Mouse (Mus musculus) erythroid progenitor cell, adult 5-6 weeks (primary cell): ENCODE data around the gene Hormad2. TPM values are rescaled to one million over a fixed set of nuclear protein-coding genes. Genes with fewer than 3 reads are reported as not detected.

ENCODE experiments used
- ATAC-seq: replicated peaks from 2 replicates; pipeline ENCODE4 v1.8.0; 2016; ENCODE audit warnings: moderate number of reproducible peaks, mild to moderate bottlenecking, moderate TSS enrichment, inconsistent platforms; ENCODE audit not compliant: poor library complexity, low FRiP score, severe bottlenecking
- total RNA-seq, 2 experiments: library from RNA; stranded (forward) in 1 of 2; stranded (reverse) in 1 of 2; fragments of 150-400 nt in 1 of 2; fragments of 186-747, 209-891 nt in 1 of 2; gene quantifications; 2 replicates each; pipeline versions ENCODE4 v1.2.3 to v1.2.4; 2015 to 2017; ENCODE audit warnings: low replicate concordance in 2 of 2

Gene Hormad2
- total RNA-seq, 2 experiments from 2014 or later, result not detected

GRCm38 (mm10) chr11:4452467-4453184 lies 11.7 kb upstream of the Hormad2 start:
- ATAC-seq, result no peak

DNA sequence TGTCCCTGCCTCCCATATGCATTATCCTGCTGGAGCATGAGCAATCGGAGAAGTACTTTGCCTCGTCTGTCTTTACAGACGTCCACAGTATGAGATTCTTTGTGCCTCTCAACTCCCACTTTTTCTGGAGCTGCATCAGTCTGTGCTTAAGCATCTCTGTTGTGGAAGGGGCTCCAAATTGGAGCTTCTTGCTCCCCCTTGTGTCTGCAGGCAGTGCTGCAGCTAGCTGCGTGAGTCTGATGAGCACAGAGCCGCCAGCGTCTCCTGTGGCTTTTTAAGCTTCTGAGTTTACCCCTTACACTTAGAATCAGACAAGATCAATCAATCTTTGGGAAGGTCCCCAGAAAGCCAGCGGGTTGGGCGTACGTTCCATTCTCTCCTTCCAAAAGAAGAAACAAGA lies 10.2 kb upstream of the Hormad2 start:
- ATAC-seq, result peak; percentile 75

DNA sequence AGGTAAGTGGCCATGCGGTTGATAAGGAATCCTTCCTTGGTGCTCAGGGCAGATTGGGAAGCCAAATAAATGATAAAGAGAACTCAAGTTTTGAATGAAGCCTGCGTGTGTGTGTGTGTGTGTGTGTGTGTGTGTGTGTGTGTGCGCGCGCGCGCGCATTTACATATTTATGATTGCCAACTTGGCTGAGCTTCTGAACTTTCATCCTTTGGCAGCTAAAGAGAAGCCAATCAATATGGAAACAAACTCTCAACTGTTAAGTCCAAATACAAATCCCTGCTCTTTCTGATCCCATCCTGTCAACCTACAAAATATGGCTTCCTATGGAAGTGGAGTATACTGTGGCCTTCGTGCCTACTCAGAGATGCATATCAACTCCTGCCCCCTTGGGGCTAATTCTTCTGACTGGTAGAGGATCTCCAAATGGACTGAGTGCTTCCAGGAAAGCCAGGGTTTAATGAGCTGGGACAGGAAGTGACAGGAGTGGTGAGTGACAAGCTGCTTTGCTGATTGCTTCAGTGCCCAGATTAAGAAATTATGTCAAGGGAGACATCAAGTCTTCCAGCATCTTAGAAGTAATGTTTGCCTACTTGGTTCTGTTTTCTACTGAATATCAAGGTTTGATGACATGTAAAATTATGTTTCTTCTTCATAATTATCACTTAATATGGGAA lies 5.4 kb upstream of the Hormad2 start:
- ATAC-seq, result no peak

DNA sequence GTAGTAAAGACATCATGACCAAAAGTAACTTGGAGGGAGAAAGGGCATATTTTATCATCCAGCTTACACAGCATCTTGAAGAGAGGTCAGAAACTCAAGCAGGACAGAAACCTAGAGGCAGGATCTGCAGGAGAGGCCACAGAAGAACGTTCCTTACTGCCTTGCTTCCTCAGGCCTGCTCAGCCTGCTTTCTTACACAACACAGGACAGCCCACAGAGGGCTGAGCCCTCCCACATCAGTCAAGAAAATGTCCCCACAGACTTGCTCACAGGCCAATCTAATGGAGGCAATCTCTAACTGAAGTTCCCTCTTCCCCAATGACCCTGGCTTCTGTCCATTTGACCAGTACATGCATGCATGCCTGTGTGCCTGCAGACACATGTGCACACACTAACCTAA lies 1.4 kb upstream of the Hormad2 start:
- ATAC-seq, result no peak

- no peak for ATAC-seq
These were observed 2.7 kb downstream of the Hormad2 start for GRCm38 (mm10) chr11:4438211-4438610.

DNA sequence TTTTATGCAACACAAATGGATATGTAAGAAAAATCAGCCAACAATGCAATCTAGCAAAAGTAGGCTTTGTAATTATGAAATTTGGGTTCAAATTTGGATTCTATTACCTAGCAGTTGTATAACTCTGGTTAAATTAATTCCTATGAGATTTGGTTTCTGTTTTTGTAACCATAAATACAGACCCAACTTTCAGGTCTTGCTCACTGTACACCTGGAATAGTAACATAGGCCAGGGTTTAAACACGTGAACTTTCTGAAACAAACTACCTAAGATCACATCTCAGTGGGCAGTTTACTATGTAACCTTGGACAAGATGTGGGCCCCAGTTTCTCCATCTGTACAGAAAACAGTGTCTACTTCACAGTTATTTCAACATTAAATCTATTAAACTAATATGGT lies 3.6 kb downstream of the Hormad2 start:
- no peak for ATAC-seq

DNA sequence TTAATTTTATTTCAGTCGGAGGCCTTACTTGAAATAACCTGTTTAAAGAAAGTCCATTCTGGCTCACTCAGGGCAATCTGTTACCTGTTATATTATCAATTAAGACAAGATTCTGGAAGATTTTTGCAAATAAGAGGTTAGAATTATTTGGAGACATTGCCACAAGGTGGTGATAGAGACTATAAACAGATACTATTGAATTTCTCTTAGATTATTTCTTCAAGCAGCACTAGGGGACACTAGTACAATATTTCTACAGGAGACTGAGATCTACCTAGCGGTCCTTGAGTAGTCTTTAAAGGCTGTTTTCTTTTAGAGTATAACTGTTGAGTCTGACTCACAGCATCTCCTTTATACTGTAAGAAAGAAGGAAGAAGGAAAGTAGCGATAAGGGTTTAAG lies 4.3 kb downstream of the Hormad2 start:
- ATAC-seq, result no peak

- no peak for ATAC-seq
These were observed 6.4 kb downstream of the Hormad2 start for GRCm38 (mm10) chr11:4434461-4434860.

DNA sequence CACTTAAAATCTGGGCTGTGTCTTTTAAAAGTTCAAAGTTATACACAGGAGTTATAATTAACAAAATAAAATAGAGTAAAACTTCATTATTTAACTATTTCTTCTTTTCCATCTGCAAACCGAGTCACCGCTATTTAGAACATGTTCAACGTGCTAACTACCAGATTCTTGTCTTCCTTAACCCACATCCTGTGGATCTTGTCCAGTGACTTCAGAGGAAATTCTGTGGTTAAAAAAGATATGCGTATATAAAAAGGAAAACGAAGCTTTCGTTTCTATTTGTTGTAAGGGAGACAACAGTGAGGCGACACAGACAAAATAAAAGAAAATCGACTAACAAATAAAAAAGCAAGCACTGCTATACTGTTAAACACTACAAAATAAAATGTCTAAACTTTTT lies 17.1 kb downstream of the Hormad2 start:
- ATAC-seq, result no peak

DNA sequence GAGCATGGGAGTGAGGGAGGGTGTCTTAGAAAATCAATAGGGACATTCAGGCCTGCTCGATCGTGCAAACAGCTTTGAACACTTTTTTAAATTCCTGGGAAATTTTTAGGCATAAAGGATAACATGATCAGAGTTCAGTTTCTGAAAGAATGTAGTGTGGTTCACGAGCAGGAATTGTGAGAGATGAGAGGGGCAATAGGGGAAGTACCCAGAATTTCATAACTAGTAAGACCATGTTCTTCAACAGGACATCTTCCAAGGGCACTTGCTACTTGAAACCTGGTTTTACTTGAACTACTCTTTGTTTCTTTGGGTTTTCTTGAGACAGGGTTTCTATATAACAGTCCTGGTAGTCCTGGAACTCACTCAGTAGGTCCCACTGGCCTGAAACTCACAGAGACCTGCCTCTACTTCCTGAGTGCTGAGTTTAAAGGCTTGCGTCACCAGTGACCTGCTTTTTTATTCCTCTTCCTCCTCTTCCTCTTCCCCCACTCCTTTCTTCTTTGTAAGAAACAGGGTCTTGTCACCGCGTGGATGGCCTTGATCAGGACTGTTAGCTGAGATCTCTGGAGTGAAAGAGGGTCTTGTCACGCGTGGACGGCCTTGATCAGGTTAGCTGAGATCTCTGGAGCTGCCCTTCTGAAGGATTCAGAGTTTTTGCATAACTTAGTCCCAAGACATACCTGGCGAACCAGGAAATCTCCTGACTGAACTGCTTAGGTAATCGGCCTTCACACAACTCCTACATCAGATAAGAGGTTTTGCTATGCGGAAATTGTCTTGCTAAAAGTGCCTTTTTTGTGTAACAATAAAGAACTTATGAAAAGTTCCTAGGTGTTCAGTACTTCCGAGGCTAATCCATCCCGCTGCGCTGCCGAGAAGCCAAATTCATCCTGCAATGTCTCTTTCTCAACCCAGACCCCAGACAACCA lies 18.1 kb downstream of the Hormad2 start:
- ATAC-seq, result no peak

- ATAC-seq, result no peak
These were observed 18.9 kb downstream of the Hormad2 start for GRCm38 (mm10) chr11:4421933-4422488.

DNA sequence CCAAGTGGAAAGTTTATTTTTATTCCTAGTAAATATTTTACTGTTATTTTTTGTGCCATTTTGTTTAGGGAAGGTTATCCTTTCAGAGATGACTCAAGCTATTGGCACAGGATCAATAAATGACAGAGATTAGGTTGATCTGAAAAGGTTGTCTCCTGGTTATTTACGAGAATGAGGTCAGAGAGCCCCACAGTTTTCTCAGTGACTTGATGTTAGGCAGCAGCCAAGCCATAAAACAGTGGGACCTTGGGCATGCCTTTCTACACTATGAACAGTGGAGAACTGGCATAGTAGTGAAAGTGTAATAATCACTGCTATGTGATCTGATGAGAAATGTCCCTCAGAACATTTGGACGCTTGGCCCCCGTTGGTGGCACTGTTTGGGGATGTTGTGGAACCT lies 22.9 kb downstream of the Hormad2 start:
- no peak for ATAC-seq

GRCm38 (mm10) chr11:4412294-4412693 lies 28.6 kb downstream of the Hormad2 start:
- ATAC-seq, result no peak

DNA sequence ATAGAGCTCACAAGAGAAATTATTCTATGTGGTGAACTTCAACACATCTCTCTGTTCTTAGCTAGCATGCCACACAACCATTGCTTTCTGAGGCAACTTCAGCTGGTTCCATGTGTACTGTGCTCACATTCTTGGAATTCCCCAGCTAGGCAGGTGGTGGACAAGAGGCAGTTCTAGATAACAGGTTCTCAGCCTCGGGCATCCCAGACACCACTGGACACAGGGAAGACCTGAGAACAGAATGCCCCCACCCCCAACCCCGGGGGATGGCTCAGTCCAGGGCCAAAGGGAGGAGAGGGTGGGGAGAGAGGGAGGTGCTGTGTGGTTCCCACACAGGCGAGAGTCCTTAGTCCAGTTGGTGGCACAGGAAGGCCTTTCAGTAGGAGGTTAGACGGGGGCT lies 36.6 kb downstream of the Hormad2 start:
- no peak for ATAC-seq

- ATAC-seq, result no peak
These were observed 37.5 kb downstream of the Hormad2 start for GRCm38 (mm10) chr11:4403381-4403780.

DNA sequence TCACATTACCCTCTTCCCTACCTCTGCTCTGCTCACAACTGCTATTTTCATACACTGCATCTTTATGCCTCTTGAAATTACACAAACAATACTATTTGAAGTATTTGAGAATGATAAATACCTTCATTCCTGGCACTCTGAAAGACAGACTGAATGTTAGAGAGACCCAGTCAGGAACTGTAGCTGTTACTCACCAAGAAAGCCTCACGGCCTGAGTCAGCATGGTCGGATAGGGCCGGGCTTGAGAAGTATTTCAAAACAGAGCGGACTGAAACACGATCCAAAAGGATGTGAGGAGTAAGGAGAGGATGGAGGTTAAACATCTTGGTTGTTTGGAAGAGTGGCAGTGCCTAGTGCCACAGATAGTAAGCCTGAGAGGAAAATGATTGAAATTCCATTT lies 39.7 kb downstream of the Hormad2 start:
- ATAC-seq, result no peak

DNA sequence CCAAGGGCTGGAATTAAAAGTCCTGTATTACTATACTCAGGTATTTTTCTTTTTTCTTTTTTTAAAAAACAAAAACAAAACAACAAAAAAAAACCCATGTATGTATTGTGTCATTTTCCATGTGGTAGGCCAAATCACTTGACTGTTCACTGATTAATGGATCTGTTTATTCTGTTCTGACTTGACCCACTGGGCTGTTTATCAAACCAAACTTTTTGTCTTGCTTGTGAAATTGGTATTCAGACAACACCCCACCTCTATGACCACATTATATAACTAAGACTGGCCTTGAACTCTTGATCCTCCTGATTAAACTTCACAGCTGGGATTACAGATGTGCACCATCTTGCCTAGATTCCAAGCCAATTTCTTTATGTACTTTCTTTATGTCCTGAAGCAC lies 46.7 kb downstream of the Hormad2 start:
- no peak for ATAC-seq

DNA sequence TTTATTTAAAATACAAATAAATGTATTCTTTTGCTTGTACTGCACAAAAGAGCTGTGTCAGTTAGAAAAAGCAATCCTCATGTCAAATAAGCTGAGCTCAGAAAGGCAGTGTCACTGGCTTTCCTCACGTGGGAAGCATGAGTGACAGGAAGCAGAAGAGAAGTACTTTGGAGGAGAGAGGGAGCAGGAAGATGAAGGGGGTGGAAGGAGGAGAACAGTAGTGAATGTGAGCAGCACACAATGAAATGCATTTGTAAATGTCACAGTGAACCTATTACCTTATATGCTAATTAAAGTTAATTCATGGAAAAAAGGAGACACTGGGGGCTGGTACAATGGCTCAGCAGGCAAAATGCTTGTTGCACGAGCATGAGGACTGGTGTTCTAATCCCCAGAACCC lies 52.9 kb downstream of the Hormad2 start:
- ATAC-seq, result no peak

DNA sequence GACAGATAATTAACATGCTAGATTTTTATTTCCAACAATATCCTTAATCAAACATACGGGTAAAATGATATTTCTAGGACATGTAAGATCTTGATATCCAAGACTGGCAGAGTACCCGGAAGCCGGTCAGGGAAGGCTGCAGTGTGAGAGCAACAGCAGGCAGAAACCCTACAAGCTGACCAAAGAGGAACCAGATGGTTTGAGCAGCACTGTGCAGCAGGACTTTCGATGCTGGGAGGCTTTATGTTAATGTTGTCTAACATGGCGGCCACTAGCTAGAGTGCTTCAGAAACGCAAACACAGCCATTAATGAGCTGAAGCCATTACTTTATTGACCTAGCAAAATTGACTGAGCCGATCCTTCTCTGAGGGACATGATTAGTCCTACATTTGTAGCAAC lies 58.6 kb downstream of the Hormad2 start:
- no peak for ATAC-seq

DNA sequence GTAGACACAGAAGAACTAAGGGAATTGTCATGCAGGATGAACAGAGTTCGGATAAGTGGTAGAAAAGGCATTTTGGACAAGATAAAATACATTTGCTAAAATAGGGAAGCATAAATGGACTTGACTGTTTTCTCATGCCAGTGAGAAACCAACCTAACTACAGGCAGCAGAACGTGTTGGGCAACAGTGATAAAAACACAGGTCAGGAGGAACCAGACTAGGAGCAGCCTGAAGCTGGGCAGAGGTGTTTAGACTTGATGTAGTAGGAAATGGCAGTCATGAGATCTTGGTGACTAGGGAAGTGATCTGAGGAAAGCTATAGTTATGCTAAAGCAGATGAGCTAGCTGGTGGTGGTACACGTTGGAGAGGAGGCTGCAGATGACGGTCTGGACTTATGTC lies 61.0 kb downstream of the Hormad2 start:
- ATAC-seq, result no peak
